Mouse (Mus musculus): ENCODE data around the gene Prkd2. TPM values are rescaled to one million over a fixed set of nuclear protein-coding genes. Genes with fewer than 3 reads are reported as not detected.
A peak's percentile ranks its signal among the peaks of the same experiment; 100 is the strongest.

The Prkd2 gene
- 1 to 10 TPM; 5.8 to 8.2 TPM for total RNA-seq (2021)

GRCm38 (mm10) chr7:16842645-16843063 is at the start of gene Prkd2:
TSS of gene Prkd2 (plus strand) at chr7:16842902.
- DNase-seq, result peak; percentile 86 to 89

- no peak for DNase-seq
Observed at GRCm38 (mm10) chr7:16793010-16793725, 49.5 kb upstream of the Prkd2 start.

- no peak for DNase-seq
Observed at GRCm38 (mm10) chr7:16794886-16795285, 47.8 kb upstream of the Prkd2 start.

GRCm38 (mm10) chr7:16804409-16805028 is 38.2 kb upstream of the Prkd2 start:
- DNase-seq, result no peak

GRCm38 (mm10) chr7:16807936-16808335 is 34.8 kb upstream of the Prkd2 start:
- no peak for DNase-seq

GRCm38 (mm10) chr7:16808647-16809046 is 34.1 kb upstream of the Prkd2 start:
- no peak for DNase-seq

GRCm38 (mm10) chr7:16809739-16810138 is 33.0 kb upstream of the Prkd2 start:
- DNase-seq, result peak; percentile 73

GRCm38 (mm10) chr7:16810399-16810919 is 32.2 kb upstream of the Prkd2 start:
- DNase-seq, result no peak

- DNase-seq, result no peak
Observed at GRCm38 (mm10) chr7:16810920-16811648, 31.6 kb upstream of the Prkd2 start.

- no peak for DNase-seq
Observed at GRCm38 (mm10) chr7:16811649-16812070, 31.0 kb upstream of the Prkd2 start.

GRCm38 (mm10) chr7:16812505-16812904 is 30.2 kb upstream of the Prkd2 start:
- DNase-seq, result no peak

GRCm38 (mm10) chr7:16815351-16815941 is 27.3 kb upstream of the Prkd2 start, which contains the start of gene Strn4:
TSS of gene Strn4 (plus strand) at chr7:16815889.
- no peak for DNase-seq

GRCm38 (mm10) chr7:16816078-16816474 is 26.6 kb upstream of the Prkd2 start:
- DNase-seq, result peak; percentile 75 to 77

GRCm38 (mm10) chr7:16816475-16817122 is 26.1 kb upstream of the Prkd2 start, which contains the start of gene Fkrp:
TSS of gene Fkrp (minus strand) at chr7:16816732.
- DNase-seq, result peak; percentile 59 to 61

- no peak for DNase-seq
Observed at GRCm38 (mm10) chr7:16817693-16818092, 25.0 kb upstream of the Prkd2 start.

- no peak for DNase-seq
Observed at GRCm38 (mm10) chr7:16819794-16820193, 22.9 kb upstream of the Prkd2 start.

- DNase-seq, result no peak
Observed at GRCm38 (mm10) chr7:16820271-16820763, 22.4 kb upstream of the Prkd2 start.

GRCm38 (mm10) chr7:16821091-16821490 is 21.6 kb upstream of the Prkd2 start:
- DNase-seq, result no peak

GRCm38 (mm10) chr7:16821669-16822101 is 21.0 kb upstream of the Prkd2 start:
- peak; percentile 76 to 78 for DNase-seq

- DNase-seq, result no peak
Observed at GRCm38 (mm10) chr7:16823734-16824133, 19.0 kb upstream of the Prkd2 start.

GRCm38 (mm10) chr7:16825785-16826184 is 16.9 kb upstream of the Prkd2 start:
- no peak for DNase-seq

- DNase-seq, result no peak
Observed at GRCm38 (mm10) chr7:16826571-16826970, 16.1 kb upstream of the Prkd2 start.
